Mouse (Mus musculus): ENCODE data around the gene Dgkz.
A peak's percentile ranks its signal among the peaks of the same experiment; 100 is the strongest.

Dgkz gene

DNA sequence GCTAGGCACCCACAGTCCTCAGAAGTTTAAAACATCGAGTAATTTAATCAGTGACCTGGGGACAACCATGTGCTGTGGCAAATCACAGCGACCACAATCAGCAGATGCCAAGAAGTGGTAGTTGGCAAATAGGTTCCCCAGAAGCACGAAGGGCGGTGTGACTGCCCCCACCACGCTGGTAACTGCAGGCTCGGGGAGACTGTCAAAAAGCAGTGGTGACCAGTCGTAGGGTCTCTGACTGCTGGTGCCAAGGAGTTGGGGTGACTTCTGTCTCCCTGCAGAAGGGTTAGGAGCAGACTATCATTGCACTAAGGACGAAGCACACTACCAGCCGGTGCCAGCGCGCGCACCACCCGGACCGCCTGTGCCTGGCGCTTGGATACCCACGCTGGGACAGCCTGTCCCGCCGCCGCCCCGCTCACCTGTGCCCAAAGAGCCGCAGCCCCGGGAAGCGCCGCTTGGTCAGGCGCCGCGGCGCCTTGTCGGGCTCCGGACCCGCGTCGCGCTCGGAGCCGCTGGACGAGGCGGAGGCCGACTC is 12.7 kb downstream of the Dgkz start:
- ATAC-seq (ENCODE audit: insufficient number of reproducible peaks, low FRiP score, low TSS enrichment) = no peak

DNA sequence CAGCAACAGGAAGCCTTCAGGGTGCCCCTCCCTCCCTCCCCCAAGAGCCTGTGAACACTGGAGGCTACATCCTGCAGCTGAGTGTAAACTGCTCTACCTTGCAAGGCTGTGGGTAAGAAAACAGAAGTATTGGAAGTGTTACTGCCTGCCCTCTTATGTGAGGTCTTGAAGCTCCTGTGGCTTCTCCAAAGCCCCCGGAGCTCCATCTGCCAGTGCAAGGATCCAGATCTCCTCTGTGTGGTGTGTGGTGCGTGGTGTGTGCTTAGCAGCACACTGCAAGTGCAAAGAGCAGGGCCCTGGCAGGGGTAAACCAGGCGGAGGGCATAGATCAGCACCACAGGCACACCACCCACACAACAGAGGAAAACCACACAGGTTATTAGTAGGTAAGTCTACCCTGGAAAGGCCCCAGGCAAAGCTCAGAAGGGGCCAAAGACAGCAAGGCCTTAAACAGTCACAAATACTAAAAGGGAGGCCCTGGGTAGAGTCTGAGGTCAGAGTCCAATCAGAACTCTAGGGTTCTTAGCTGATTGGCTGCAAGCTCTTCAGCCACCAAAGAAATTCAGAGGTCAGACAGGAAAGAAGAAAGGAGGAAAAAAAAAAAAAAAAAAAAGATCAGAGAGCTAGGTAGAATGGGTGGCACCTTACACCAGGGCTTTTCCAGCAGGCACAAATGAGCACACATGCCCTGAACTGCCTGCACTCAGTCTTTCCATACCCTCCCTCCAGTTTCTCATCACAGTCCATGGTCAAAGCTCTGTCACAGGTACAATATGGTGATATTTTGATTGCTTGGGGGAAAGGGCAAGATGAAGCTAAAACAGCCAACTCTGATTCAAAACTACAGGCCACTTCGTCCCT is 13.5 kb downstream of the Dgkz start:
- no peak for ATAC-seq (ENCODE audit: insufficient number of reproducible peaks, low FRiP score, low TSS enrichment)

DNA sequence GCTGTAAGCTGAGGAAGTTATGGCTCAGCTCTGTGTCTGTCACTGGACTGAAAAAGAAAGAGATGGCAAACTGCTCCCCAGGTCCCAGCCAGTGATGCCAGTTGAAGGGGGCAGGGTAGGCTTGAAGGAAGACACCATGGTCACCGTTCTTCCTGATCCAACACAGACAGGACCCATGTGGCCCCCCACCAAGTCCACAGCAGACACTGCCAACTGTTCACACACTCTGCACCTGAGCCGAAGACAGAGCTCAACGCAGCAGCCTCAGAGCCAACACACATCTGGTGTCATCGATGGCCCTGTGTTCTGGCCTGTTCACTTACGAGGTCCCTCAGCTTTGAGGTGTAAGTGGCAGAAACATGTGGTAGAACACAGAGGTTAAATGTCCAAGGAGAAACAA is 15.2 kb downstream of the Dgkz start:
- ATAC-seq (ENCODE audit: insufficient number of reproducible peaks, low FRiP score, low TSS enrichment) = no peak

DNA sequence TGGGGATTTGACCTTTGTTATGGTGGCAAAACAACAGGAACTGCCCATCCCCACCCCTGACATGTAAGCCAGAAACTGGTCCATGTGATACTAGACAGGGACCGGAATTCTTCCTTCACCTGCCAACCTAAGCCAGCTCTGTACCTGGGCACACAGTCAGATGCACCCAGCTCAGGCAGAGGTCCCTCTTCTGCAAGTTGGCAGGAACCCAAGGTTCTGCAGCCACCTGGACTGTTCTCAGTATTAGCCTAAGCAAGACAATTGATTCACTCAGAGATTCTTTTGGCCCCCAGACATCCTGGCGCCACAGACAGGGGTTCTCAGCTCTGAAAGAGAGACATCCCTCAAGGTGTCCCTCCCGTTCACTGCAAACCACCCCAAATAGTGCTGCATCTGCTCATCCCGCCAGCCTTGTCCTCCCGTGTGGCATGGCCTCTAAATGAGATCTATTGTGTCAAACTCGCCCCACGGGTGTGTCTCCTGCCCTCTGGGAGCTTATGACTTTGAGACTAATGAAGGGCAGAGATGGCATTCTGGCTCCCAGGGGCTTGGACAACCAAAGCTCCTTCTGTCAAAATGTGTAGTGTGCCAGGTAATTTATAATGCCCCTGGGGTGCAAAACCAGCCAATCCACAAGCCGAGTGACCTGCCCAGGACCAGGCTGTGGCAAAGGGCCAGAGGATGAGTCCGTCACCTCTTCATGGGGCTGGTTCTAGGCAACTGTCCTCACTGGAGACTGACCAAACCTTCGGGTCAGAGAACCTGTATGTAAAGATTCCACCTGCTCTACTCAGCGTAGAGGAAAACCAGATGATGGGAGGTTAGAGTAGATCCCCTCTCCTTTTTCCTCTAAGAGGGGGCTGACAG is 15.9 kb downstream of the Dgkz start:
- peak; percentile 22; the same call in 1 of the 2 replicates for ATAC-seq (ENCODE audit: insufficient number of reproducible peaks, low FRiP score, low TSS enrichment)

DNA sequence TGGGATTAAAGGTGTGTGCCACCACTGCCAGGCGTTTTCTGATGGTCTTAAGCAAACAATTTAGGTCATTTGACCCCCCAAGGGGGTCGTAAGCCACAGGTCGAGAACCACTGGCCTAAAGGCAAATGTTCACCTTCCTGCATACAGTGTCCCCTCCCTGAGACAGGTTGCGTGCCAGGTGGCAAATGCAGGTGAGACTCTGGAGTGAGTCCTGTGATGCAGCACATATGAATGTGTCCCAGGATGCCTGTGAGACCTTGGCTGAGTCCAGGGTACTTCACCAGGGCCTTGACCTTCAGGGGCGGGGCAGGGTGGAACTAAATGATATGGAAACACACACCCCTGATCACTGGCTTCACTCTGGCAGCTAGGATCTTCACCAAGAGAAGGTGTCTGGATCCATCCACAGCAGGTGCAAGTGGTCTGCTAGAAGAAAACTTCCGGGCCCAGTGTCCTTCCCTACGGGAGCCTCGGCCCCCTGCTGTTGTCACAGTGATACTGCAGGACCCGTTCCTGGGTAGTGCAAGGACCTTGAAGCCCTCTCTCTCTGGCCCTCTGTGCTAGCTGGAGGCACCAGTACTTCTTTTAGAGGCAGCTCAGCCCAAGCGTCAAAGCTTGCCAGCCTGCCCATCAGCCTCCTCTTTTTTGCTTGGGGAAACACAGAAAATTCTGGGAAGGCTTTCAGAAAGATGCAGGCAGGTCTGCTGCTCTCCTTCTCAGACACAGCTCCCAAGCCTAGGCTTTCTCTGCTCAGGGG is 16.8 kb downstream of the Dgkz start:
- no peak for ATAC-seq (ENCODE audit: insufficient number of reproducible peaks, low FRiP score, low TSS enrichment)

DNA sequence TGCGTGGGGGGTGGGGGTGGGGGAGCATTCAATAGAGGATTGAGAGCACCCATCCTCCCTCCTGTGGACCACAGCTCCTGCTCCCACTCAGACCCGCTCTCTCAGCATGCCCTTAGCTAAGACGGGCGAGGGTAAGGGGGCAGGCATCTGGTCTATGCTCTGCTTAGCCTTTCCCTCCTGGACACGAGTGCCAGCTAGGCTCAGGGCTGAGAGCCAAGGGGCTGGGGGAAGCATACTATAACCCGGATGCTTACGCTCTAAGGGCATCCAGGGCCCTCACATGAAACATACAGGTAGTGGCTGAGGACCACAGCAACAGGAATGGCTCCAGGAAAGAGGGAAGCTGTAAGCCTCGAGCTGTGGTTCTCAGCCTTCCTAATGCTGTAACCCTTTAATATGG is 17.6 kb downstream of the Dgkz start:
- no peak for ATAC-seq (ENCODE audit: insufficient number of reproducible peaks, low FRiP score, low TSS enrichment)

DNA sequence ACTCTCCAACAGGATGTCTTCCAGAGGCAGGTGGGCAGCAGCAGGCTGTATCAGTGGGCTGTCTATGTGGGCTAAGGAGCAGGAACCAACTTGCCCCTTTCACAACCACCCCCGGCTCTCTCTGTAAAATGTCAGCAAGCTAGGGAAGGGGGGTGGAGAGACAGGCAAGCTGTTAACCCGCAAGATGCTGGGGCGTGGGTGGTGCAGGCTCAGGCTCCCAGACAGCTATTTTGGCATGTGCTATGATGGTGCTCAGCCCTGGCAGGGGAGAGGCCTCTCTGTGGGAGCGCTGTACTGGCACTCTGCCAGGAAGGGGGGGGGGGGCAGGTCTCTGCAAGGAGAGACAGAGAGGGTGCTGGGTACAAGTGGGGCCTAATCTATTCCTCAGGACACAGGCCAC is 18.6 kb downstream of the Dgkz start:
- ATAC-seq (ENCODE audit: insufficient number of reproducible peaks, low FRiP score, low TSS enrichment) = no peak

DNA sequence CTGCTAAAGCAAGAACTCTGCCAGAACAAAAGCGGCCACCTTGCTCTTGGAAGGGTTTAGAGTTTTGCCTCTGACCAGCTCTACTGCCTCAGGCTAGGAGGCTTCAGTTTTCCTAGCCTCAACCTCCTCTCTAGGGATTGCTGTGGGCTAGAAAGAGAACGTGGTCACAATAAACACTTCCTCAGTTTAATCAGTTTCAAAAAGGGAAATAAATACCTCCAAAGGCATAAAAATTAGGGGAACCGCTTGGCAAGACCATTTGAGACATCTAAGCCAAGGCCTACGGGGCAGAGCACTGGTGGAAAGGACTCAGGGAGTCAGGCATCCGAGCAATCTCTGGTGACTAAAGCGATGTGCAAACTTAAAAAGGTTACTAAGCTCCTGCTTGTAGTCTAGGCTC is 19.8 kb downstream of the Dgkz start:
- ATAC-seq (ENCODE audit: insufficient number of reproducible peaks, low FRiP score, low TSS enrichment) = no peak

DNA sequence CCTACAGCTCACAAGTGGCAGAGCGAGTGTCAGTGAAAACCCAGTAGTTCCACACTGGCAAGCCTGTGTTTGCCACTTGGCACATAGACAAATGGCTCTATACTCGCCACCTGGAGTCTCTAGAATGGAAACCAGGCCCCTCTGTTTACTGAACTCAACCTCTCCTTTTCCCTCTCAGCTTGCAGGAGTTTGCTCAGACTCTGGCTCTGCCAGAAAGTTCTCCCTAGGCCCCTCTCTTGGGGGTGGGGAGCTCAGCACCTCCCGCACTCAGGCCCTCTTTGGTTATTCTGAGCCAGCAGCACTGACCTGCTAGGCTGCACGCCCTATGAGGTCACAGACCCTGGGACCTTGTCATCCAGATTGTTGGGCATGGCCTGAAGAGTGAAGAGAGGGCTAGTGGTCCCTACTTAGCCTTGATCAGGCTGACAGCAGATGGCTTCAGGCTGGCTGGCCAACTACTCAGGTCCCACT is 20.5 kb downstream of the Dgkz start:
- no peak for ATAC-seq (ENCODE audit: insufficient number of reproducible peaks, low FRiP score, low TSS enrichment)

DNA sequence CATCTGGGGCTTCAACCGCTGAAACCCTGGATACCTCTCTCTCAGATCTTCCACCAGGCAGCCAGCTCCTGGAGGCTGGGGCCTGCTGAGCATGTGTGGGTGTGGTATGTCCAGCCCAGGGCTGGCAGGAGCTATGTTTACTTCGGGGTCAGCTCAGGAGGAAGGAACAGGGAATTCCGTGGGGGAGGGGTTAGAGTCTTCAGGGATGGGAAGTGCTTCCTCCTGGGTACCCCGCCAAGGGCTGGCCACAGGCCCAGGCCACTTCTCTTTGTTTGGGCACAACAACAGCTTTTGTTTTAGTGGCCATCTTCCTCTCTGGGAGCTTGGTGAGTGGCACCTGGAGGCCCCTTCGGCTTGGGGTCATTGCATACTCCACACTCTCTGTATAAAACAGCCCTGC is 21.8 kb downstream of the Dgkz start:
- ATAC-seq (ENCODE audit: insufficient number of reproducible peaks, low FRiP score, low TSS enrichment) = no peak

DNA sequence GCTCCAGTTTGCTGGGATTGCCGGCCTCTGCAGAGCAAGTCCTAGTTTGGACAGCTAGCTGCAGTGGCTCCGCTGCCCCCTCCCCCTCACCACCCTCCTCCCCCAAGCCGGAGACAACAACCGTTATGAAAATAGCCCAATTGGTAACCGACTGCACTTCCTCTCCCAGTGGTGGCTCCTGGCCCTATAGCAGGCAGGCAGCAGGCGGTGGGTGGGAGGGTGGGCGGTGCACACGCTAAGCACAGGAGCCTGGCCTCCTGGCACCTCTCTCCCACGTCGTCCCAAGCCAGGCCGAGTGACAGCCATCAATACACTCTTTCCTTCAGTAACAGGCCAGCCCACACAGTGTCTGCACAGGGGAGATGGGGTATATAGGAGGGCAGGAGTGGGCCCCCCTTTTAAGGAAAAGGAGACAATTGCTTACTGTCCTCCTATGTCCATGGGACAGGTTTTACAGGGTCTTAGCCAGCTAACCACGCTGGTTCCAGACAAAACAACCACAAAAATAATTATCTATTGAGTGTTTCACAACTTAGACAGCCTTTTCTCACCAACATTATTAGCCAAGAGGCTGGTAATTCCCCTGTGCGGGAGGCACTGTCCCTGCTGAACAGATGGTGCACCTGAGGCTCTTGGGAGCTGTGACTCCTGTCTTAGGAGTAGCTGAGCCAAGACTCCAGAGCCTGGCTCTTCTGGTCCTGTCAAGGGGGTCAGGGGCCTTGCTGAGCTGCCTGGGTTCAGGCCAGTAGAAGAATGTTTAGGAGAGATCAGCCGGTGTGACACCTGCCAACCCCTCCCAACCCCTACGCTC is 25.2 kb downstream of the Dgkz start:
- peak; percentile 71 for ATAC-seq (ENCODE audit: insufficient number of reproducible peaks, low FRiP score, low TSS enrichment)

DNA sequence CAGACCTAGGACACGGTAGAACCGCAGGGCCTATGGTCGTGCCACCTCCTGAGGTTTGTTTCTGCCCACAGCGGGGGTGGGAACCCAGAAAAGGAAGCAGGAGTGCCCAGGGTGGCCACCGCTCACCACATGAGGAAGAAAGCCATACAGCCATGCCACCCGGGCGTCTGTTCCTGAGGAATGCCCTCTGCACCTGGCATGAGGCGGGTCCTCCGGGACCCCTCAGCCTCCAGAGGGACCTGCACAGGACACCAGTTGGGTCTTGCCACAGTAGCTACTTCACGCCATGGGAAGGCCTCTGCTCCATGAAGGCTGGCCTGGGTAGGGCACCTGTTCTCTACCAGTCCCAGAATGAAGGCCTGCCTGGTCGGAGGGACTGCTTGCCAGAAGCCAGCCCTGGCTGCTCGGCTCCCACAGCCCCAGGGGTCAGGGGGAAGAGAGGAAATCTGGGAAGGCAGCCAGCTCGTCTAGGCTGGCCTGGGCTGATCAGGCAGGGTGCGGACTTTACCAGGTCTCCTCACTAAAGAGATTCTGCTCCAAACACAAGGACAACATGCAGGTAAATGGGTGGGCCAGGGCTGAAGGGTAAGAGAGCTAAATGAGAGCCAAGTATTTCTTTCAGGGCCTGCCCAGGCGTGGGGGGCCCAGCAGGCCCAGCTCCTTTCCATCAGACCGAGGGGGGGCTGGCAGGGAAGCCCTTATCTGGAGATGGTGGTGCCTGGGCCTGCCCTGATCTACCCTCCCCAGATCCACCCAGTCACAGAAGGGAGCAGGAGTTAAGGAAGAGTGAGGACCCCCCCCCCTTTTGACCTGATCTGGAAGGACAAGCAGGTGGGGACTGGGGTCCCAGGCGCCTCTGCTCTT is 26.0 kb downstream of the Dgkz start:
- ATAC-seq (ENCODE audit: insufficient number of reproducible peaks, low FRiP score, low TSS enrichment) = peak; percentile 23; the same call in 1 of the 2 replicates

DNA sequence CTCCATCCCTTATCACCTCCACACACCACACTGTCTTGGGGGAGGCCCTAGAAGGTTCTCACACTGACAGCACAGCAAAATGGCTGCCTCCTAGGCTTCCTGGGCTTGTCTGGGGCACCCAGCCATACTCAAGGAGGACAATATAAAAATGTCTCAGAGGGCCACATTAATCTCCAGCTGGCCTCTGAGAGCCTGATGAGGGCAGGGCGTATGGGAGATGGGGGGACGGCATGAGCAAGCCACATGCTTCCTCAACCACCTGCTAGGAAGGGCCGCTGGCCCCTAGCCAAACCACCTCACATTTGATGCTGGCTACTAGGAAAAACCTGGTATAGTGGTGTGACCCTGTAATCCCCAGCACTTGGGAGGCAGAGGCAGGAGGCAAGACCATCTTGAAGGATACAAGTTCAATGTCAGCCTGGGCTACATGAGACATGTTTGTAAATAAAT is 26.8 kb downstream of the Dgkz start:
- ATAC-seq (ENCODE audit: insufficient number of reproducible peaks, low FRiP score, low TSS enrichment) = no peak

DNA sequence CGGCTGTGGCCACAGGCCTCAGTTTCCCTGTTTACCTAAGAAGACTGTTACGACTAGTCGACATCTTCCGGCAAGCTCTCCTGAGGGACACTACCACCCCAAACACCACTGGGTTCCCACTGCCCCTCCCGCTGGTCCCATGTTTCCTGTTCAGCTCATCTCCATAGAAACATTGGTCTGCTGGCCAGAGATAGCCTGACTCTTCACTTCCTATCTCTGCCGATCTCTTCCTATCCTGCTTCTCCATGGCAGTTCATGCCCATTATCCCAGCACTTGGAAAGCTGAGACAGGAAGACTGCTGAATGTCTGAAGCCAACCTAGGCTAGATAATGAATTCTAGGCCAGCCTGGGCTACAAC is 27.5 kb downstream of the Dgkz start:
- ATAC-seq (ENCODE audit: insufficient number of reproducible peaks, low FRiP score, low TSS enrichment) = no peak

DNA sequence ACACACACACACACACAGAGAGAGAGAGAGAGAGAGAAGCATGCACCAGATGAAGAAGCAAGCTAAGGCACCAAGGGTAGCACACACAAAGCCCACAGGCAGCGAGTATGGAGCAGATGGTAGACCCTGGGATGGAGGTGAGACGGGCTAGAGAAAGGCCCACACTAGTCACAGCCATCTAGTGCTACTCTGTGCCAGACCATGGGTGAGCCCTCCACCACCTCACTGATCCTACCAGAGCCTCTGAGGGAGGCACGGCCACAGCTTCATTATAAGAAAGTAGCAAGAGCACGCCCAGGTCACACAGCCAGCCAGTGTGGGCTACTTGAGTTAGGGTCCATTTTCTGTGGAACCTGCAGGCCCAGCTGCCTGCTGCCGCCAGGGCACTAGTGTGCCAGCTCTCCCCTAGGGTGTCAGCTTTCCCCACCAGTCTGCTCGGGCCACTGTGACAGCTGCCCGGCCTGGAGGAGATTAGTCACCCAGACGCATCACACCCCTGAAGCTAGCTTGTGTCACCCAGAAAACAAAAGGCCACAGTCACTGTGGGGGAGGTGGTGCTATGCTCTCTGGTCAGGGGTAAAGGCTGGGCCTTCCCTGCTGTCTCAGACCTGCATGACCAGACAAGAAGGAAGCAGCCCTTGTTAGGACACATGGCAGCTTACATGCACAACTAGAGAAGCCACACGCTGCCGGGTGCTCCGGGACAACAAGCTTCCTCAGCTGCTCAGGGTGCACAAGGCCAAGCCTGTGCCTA is 28.1 kb downstream of the Dgkz start:
- no peak for ATAC-seq (ENCODE audit: insufficient number of reproducible peaks, low FRiP score, low TSS enrichment)

DNA sequence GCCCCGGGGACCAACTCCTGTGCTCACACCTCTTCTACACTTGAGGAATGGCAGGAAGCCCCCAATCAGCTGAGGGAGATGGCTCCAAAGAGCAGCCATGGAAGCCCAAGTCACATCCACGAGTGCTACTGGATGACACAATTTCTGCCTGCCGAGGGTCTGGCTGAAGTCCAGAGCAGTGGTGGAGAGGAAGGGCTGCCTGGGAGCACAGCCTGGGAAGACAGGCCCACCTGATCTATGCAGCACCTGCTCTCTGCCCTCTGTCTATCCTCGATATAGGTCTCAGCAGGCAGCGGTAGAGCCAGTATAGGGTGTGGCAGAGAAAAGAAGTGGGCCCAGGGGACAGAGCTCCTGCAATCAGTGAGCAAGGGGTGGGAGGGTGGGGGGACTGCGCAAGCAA is 28.8 kb downstream of the Dgkz start:
- ATAC-seq (ENCODE audit: insufficient number of reproducible peaks, low FRiP score, low TSS enrichment) = no peak

DNA sequence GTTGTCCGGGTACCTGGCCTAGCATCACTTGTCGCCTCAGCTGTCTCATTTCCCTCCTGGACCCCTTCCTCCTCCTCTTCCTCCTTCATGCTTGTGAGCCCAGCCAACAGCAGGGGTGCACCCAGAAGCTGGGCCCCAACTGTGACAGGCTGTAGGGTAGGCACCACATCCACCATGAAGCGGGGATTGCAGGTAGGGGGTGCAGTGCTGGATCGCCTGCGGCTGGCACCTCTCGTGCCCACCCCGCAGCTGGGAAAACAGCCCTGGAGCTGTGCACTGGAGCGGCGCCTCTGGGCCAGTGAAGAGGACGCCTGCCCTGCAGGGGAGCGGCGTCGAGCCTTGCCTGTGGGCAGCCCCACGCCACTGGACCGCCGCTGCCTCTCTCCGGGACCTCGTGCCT is 30.2 kb downstream of the Dgkz start, which contains the start of gene Gm9821:
Gene Gm9821, plus strand, starts transcription at position 221 of the 400 bp plus-strand sequence.
- ATAC-seq (ENCODE audit: insufficient number of reproducible peaks, low FRiP score, low TSS enrichment) = no peak

Measured in cerebellum, adult (tissue).